Mouse (Mus musculus): Measurements from ENCODE around the gene Tmem161b. TPM values are rescaled to one million over a fixed set of nuclear protein-coding genes. Genes with fewer than 3 reads are reported as not detected.
"Not testable (repeated sequence)": the region's sequence is repeated elsewhere in the genome, so short reads cannot be mapped to it uniquely, and the experiment has no call there.

The Tmem161b gene
- polyA plus RNA-seq, 1 experiment, result 4.1 TPM

DNA sequence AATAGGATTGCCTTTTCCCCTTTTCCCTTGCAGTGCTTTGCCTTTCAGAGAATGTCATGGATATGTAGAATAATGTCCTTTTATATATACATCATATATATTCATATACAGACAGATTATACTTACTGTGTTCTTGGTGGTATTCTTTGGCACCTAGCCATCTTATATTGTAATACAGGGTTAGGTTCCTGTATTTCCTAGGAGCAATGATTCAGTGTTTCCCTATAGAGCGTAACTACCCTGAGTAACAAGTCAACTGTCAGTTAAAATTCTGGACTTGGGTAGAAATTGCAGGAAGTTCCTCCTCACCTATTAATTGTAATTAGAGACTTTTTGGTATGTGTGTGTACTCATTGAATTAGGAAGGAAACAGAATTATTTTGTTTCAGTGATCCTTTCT is 33.0 kb downstream of the Tmem161b start:
- DNase-seq, result no peak
- Histone ChIP-seq H3K4me1 (ENCODE audit: control insufficient read depth, insufficient read depth, low read length) (no peaks in the 10 kb centered on the region; the same call in 1 of the 2 replicates), H3K4me3 (replicated peaks; ENCODE audit: extremely low read depth, low read depth, low read length) (no peak overlapping the region)
- TF ChIP-seq POLR2A (IDR thresholded peaks at IDR 0.05; ENCODE audit: borderline replicate concordance, extremely low read depth, low read depth, low read length) (no peak), CTCF (IDR thresholded peaks at IDR 0.05; ENCODE audit: insufficient read depth, low read length) (no peak)
- 94% methylated on average over 1 of the region's 1 CpGs for WGBS

DNA sequence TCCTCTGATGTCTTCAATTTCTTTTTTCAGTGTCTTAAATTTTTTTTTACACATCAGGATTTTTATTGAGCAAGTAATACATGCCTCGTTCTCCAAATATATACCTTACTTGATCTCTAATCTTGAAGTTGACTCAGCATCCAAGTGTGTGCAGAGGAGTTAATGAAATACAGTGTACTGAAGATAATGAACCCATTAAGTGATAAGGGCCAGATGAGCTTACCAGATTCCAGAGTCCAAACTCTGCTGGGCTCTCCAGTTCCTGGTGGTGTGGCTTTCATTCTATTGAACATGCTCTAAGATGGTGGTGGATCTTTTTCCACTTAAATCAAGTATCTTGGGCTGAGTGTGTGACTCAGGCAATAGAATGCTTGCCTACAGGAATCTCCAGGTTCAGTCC is 42.3 kb downstream of the Tmem161b start:
- not testable (repeated sequence) for DNase-seq; H3K4me1 ChIP-seq (ENCODE audit: control insufficient read depth, insufficient read depth, low read length); H3K4me3 ChIP-seq (replicated peaks; ENCODE audit: extremely low read depth, low read depth, low read length)
- 89% methylated on average over 1 of the region's 1 CpGs for WGBS

GRCm38 (mm10) chr13:84276246-84276645 is 54.1 kb downstream of the Tmem161b start:
- no peaks in the 10 kb centered on the region for H3K4me1 ChIP-seq (ENCODE audit: control insufficient read depth, insufficient read depth, low read length)
- no peak for DNase-seq
- no peak overlapping the region for H3K4me3 ChIP-seq (replicated peaks; ENCODE audit: extremely low read depth, low read depth, low read length)
- WGBS, result 92% methylated on average over 5 of the region's 5 CpGs
- TF ChIP-seq CTCF (IDR thresholded peaks at IDR 0.05; ENCODE audit: insufficient read depth, low read length) (no peak), POLR2A (IDR thresholded peaks at IDR 0.05; ENCODE audit: borderline replicate concordance, extremely low read depth, low read depth, low read length) (no peak)

DNA sequence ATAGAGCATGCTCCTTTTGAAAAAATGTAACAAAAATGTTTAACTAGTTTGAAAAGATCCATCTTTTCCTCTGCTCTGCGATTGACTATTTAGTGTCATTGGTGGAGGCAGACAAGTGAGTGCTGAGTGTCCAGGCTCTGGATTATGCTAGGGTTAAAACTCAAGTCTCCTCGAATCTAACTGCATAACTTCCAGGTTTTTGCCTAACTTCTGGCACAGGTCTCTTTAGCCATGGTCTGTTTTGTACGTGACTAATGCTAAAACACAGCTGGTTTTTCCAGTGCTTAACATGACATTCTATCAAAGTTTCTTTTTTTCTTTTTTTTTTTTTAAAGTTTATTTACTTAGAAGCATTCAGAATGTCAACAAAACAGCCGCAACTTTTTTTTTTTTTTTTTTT is 58.3 kb downstream of the Tmem161b start:
- 74% methylated on average over 4 of the region's 4 CpGs for WGBS
- TF ChIP-seq POLR2A (IDR thresholded peaks at IDR 0.05; ENCODE audit: borderline replicate concordance, extremely low read depth, low read depth, low read length) (no peak), CTCF (IDR thresholded peaks at IDR 0.05; ENCODE audit: insufficient read depth, low read length) (no peak)
- no peak overlapping the region for H3K4me3 ChIP-seq (replicated peaks; ENCODE audit: extremely low read depth, low read depth, low read length)
- no peaks in the 10 kb centered on the region for H3K4me1 ChIP-seq (ENCODE audit: control insufficient read depth, insufficient read depth, low read length)
- no peak for DNase-seq

GRCm38 (mm10) chr13:84282966-84283365 is 60.9 kb downstream of the Tmem161b start:
- Histone ChIP-seq H3K4me3 (replicated peaks; ENCODE audit: extremely low read depth, low read depth, low read length) (no peak overlapping the region), H3K4me1 (ENCODE audit: control insufficient read depth, insufficient read depth, low read length) (no peaks in the 10 kb centered on the region)
- no peak for DNase-seq
- TF ChIP-seq CTCF (IDR thresholded peaks at IDR 0.05; ENCODE audit: insufficient read depth, low read length) (no peak), POLR2A (IDR thresholded peaks at IDR 0.05; ENCODE audit: borderline replicate concordance, extremely low read depth, low read depth, low read length) (no peak)

DNA sequence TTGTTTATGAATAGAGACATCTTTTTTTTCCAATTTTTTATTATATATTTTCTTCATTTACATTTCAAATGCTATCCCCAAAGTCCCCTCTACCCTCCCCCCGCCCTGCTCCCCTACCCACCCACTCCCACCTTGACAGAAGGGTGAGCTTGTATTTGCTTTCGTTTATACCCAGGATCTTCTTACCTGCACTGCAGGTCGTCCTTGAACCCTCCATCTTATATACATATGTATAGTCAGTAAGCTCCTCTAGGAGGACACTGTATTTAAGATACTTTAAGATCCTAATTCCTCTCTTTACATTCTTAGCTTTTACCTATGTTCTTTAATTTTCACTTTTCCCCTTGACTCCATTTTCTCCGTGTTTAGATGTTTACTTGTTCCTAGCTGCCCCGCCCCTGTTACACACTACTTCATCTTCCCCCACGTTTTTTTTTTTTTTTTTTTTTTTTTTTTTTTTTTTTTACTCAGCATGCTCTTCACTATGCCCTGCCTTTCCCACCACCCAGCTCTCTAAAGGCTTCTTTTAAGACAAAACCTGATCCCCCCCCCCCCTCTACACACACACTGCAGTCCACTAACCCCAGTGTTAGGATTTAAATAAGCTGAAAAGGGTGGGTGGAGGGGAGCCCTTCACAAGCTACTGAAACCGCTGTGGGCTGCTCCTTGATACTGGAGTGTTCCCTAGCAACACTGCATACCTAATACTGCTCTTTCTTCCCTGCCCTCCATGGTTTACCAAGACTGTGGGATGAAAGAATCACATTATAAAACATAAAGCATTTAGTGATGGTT is 62.9 kb downstream of the Tmem161b start:
- Histone ChIP-seq H3K4me3 (replicated peaks; ENCODE audit: extremely low read depth, low read depth, low read length) (no peak overlapping the region), H3K4me1 (ENCODE audit: control insufficient read depth, insufficient read depth, low read length) (no peaks in the 10 kb centered on the region)
- no peak for DNase-seq
- TF ChIP-seq CTCF (IDR thresholded peaks at IDR 0.05; ENCODE audit: insufficient read depth, low read length) (no peak), POLR2A (IDR thresholded peaks at IDR 0.05; ENCODE audit: borderline replicate concordance, extremely low read depth, low read depth, low read length) (no peak)
- 58% methylated on average over 7 of the region's 7 CpGs for WGBS

DNA sequence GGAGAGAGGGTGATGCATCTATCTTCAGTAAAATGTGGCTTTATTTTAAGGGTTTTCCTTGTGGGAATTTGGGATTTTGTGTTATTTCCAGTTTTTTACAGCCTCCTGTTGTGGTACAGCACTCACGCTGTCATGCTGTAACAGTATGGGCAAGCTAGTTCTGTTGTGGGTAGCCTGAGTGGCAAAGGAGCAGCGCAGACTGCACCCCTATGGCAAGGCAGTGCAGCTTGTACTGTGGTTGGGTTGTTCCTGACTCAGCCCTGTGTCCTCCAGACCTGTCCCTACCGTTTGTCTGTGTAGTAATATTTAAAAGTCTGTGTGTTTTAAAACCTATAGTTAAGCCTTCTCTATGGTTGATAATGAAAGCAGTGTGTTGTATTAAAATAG is 63.5 kb downstream of the Tmem161b start:
- Histone ChIP-seq H3K4me1 (ENCODE audit: control insufficient read depth, insufficient read depth, low read length) (no peaks in the 10 kb centered on the region), H3K4me3 (replicated peaks; ENCODE audit: extremely low read depth, low read depth, low read length) (no peak overlapping the region)
- DNase-seq, result no peak
- TF ChIP-seq CTCF (IDR thresholded peaks at IDR 0.05; ENCODE audit: insufficient read depth, low read length), result no peak
- 94% methylated on average over 3 of the region's 3 CpGs for WGBS

- no peak for TF ChIP-seq CTCF (IDR thresholded peaks at IDR 0.05; ENCODE audit: insufficient read depth, low read length)
- no peak for TF ChIP-seq POLR2A (IDR thresholded peaks at IDR 0.05; ENCODE audit: borderline replicate concordance, extremely low read depth, low read depth, low read length)
- no peak overlapping the region for H3K4me3 ChIP-seq (replicated peaks; ENCODE audit: extremely low read depth, low read depth, low read length)
- DNase-seq, result no peak
- H3K4me1 ChIP-seq (ENCODE audit: control insufficient read depth, insufficient read depth, low read length), result no peaks in the 10 kb centered on the region
- 70% methylated on average over 2 of the region's 2 CpGs for WGBS
These were observed 77.5 kb downstream of the Tmem161b start for GRCm38 (mm10) chr13:84299445-84300053.

DNA sequence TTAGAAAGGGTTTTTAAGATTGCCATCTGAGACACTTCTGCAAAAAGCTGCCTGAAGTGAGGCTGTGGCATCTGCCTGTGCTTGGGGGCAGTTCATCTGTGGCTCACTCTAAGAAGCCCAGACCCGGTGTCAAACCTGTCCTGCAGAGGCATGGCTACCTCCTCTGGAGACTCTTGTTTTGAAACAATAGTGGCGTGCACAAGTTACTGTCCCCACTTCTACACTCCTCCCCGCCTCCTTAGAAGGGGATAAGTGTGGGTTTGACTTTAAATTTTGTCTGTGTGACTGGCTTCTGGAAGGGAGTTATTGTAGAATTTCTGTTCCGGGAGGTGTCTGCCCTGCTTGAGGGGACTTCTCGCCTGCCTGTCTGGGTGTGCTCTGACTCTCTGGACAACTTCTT is 121.2 kb downstream of the Tmem161b start:
- no peak for DNase-seq
- WGBS, result 22% methylated on average over 5 of the region's 5 CpGs
- TF ChIP-seq POLR2A (IDR thresholded peaks at IDR 0.05; ENCODE audit: borderline replicate concordance, extremely low read depth, low read depth, low read length) (no peak), CTCF (IDR thresholded peaks at IDR 0.05; ENCODE audit: insufficient read depth, low read length) (no peak)
- Histone ChIP-seq H3K4me3 (replicated peaks; ENCODE audit: extremely low read depth, low read depth, low read length) (no peak overlapping the region), H3K4me1 (ENCODE audit: control insufficient read depth, insufficient read depth, low read length) (no peaks in the 10 kb centered on the region)

Measured in lung, adult 2 months (tissue).